Mouse (Mus musculus): ENCODE measurements around the gene Fam198b. TPM values are rescaled to one million over a fixed set of nuclear protein-coding genes. Genes with fewer than 3 reads are reported as not detected.
A peak's percentile ranks its signal among the peaks of the same experiment; 100 is the strongest.

The Fam198b gene
- polyA plus RNA-seq, 1 experiment from 2014 or later, result 4.8 TPM

DNA sequence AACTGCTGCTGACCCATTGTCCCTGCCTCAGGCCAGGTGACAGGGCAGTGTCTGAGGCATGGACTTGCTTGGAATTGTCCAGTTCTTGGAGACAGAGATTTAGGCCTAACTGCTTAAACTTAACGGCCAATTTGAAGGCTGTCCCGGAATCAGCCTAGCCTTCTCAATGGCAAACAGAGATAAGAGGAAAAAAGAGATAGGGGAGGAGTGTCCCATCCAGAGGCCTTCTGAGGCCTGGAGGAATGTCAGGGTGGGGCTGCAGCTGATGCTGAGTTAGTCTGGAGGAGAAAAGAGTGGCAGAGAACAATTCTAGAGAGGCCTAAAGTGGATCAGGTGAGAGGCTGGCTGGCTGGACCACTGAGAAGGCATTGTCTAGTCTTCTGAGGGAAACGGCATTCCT lies 32.2 kb upstream of the Fam198b start:
- Histone ChIP-seq H3K4me2 (replicated peaks) (no peak overlapping the region), H3K9me3 (ENCODE audit: control insufficient read depth, low read length) (no peaks in the 10 kb centered on the region), H3K9ac (no peak overlapping the region), H3K4me3 (replicated peaks; ENCODE audit: low read length) (no peak overlapping the region), H3K27me3 (ENCODE audit: control insufficient read depth, insufficient read depth, low read length) (no peaks in the 10 kb centered on the region), H3K27ac (no peak overlapping the region), H3K36me3 (replicated peaks; ENCODE audit: control insufficient read depth, insufficient read depth) (no peaks in the 10 kb centered on the region), H3K4me1 (replicated peaks; ENCODE audit: control insufficient read depth, insufficient read depth, low read length) (no peaks in the 10 kb centered on the region)
- no peak for DNase-seq (ENCODE audit: low spot score)
- no peak for ATAC-seq (ENCODE audit: low FRiP score)
- 89% methylated on average over 3 of the region's 3 CpGs for WGBS

DNA sequence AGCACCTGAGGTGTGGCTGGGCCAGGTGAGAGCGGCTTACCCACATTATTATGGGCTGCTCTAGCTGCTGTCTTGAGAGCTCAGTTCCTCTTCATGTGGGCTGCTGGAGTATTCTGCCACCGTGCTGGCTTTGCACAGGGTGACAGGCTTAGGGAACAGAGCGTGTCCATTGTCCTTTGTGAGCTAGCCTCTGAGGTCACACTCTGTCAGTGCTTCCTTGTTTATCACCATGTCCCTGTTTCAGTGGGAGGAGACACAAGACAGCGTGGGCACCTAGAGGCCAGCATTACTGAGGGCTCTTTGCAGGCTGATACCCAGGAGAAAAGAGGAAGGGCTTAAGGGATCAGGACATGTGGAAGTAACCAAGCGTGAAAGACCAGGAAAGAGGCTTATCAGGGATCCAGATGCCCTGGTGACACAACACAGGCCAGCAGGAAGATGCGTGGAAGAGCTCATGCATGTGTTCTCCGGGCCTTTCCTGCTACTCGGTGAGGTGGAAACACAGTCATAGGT lies 31.6 kb upstream of the Fam198b start, which contains the start of gene Tmem144:
Gene Tmem144 (minus strand): TSS at position 120 of the 513 bp plus-strand sequence.
- no peaks in the 10 kb centered on the region for H3K36me3 ChIP-seq (replicated peaks; ENCODE audit: control insufficient read depth, insufficient read depth)
- WGBS, result 51% methylated on average over 8 of the region's 8 CpGs
- H3K4me1 ChIP-seq (replicated peaks; ENCODE audit: control insufficient read depth, insufficient read depth, low read length), result no peaks in the 10 kb centered on the region
- peak; percentile 34; the same call in 1 of the 2 replicates for ATAC-seq (ENCODE audit: low FRiP score)
- H3K4me3 ChIP-seq (replicated peaks; ENCODE audit: low read length), result no peak within 1 kb of the TSS
- H3K27ac ChIP-seq, result no peak within 1 kb of the TSS
- no peaks in the 10 kb centered on the region for H3K27me3 ChIP-seq (ENCODE audit: control insufficient read depth, insufficient read depth, low read length)
- H3K4me2 ChIP-seq (replicated peaks), result no peak within 1 kb of the TSS
- H3K9me3 ChIP-seq (ENCODE audit: control insufficient read depth, low read length), result no peaks in the 10 kb centered on the region
- DNase-seq (ENCODE audit: low spot score), result no peak
- H3K9ac ChIP-seq, result no peak within 1 kb of the TSS

DNA sequence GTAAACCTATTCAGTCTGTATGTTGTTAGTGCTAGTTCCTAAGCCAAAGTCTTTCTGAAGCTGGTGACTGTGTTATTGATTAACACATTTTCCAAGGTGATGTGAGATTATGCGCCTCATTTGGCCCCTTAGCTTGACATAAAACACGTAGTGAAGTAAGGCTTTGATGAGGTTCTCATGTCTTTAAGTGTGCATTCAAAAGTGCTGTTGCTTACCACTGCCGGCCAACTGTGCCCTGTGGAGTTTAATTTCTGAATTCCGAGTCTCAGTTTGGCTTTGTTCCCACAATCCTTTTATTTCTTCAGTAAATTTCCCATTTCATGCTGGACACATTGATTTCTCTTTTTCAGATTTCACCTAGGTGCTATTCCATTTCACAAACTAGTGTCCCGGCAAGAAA lies 26.6 kb upstream of the Fam198b start:
- Histone ChIP-seq H3K36me3 (replicated peaks; ENCODE audit: control insufficient read depth, insufficient read depth) (no peaks in the 10 kb centered on the region), H3K9me3 (ENCODE audit: control insufficient read depth, low read length) (no peaks in the 10 kb centered on the region), H3K27ac (no peak overlapping the region), H3K9ac (no peak overlapping the region), H3K4me3 (replicated peaks; ENCODE audit: low read length) (no peak overlapping the region), H3K27me3 (ENCODE audit: control insufficient read depth, insufficient read depth, low read length) (no peaks in the 10 kb centered on the region), H3K4me2 (replicated peaks) (no peak overlapping the region), H3K4me1 (replicated peaks; ENCODE audit: control insufficient read depth, insufficient read depth, low read length) (no peaks in the 10 kb centered on the region)
- 65% methylated on average over 5 of the region's 5 CpGs for WGBS
- ATAC-seq (ENCODE audit: low FRiP score) (no peak), DNase-seq (ENCODE audit: low spot score) (no peak)

DNA sequence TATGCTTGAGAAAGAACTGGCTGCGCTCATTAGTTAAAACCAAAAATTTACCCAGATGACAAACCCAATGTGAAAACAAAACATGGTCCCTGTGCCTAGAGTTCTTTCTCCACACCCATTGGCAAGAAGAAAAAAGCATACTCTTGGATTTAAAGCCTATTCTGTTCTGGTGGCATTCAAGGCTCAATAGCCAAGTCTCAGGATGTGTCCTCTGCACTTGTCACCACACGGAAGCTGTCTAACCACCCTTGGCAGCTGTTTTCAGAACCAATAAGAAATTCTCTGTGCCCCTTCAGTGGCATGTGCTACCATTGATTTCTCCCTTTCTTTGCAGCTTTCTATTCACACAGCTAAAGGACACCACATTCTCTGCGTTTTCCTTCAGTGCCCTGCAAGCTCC lies 26.1 kb upstream of the Fam198b start:
- Histone ChIP-seq H3K9ac (no peak overlapping the region), H3K9me3 (ENCODE audit: control insufficient read depth, low read length) (no peaks in the 10 kb centered on the region), H3K4me1 (replicated peaks; ENCODE audit: control insufficient read depth, insufficient read depth, low read length) (no peaks in the 10 kb centered on the region), H3K4me3 (replicated peaks; ENCODE audit: low read length) (no peak overlapping the region), H3K27ac (no peak overlapping the region), H3K27me3 (ENCODE audit: control insufficient read depth, insufficient read depth, low read length) (no peaks in the 10 kb centered on the region), H3K4me2 (replicated peaks) (no peak overlapping the region), H3K36me3 (replicated peaks; ENCODE audit: control insufficient read depth, insufficient read depth) (no peaks in the 10 kb centered on the region)
- 70% methylated on average over 3 of the region's 3 CpGs for WGBS
- DNase-seq (ENCODE audit: low spot score) (no peak), ATAC-seq (ENCODE audit: low FRiP score) (no peak)

DNA sequence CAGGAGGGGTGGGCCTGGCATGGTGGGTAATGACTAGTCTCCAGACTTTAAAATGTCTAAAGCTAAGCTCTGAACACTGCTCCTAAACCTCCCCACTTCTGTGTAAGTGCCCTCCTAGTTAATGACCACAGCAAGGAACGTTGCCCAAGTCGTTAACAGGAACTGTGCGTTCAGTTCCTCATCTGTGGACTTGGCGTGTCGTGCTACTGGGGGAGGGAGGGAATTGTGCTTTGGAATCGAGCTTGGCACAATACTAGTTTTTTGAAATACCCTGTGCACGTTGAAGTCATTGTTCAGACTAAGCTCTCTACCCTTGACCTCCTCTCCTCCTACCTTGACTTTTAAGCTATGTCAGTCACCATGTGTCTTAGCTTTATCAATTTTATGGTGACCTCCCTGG lies 19.5 kb upstream of the Fam198b start:
- DNase-seq (ENCODE audit: low spot score), result no peak
- H3K27ac ChIP-seq, result no peak overlapping the region
- no peak overlapping the region for H3K4me3 ChIP-seq (replicated peaks; ENCODE audit: low read length)
- H3K9ac ChIP-seq, result no peak overlapping the region
- H3K36me3 ChIP-seq (replicated peaks; ENCODE audit: control insufficient read depth, insufficient read depth), result no peaks in the 10 kb centered on the region
- no peak overlapping the region for H3K4me2 ChIP-seq (replicated peaks)
- no peak for ATAC-seq (ENCODE audit: low FRiP score)
- H3K27me3 ChIP-seq (ENCODE audit: control insufficient read depth, insufficient read depth, low read length), result no peaks in the 10 kb centered on the region
- H3K9me3 ChIP-seq (ENCODE audit: control insufficient read depth, low read length), result no peaks in the 10 kb centered on the region
- H3K4me1 ChIP-seq (replicated peaks; ENCODE audit: control insufficient read depth, insufficient read depth, low read length), result peaks cover 20% of the 10 kb centered on the region
- WGBS, result 67% methylated on average over 7 of the region's 7 CpGs

DNA sequence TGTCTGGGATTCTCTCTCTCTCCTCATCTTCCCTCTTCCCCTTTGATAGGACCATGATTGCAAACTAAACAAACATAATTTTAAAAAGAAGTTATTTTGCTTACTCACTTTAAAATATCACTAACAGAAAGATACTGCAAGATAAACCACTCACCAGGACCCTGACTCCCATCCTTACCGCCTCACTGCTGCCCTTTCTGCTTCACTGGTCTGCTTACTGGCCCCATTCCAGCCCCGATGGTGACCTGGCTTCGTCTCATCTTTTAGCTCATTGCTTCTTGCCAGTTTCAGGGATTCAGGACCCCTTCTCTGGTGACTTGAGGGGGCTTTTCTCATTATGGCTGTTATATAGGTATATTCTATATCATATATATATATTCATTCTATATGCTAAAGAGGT lies 18.2 kb upstream of the Fam198b start:
- Histone ChIP-seq H3K27ac (peak overlapping the region; percentile 81; the same call in 1 of the 2 replicates), H3K36me3 (replicated peaks; ENCODE audit: control insufficient read depth, insufficient read depth) (no peaks in the 10 kb centered on the region), H3K9ac (no peak overlapping the region), H3K9me3 (ENCODE audit: control insufficient read depth, low read length) (no peaks in the 10 kb centered on the region), H3K4me2 (replicated peaks) (no peak overlapping the region), H3K27me3 (ENCODE audit: control insufficient read depth, insufficient read depth, low read length) (no peaks in the 10 kb centered on the region), H3K4me3 (replicated peaks; ENCODE audit: low read length) (no peak overlapping the region), H3K4me1 (replicated peaks; ENCODE audit: control insufficient read depth, insufficient read depth, low read length) (peaks cover 20% of the 10 kb centered on the region)
- ATAC-seq (ENCODE audit: low FRiP score) (no peak), DNase-seq (ENCODE audit: low spot score) (no peak)
- WGBS, result 67% methylated on average over 3 of the region's 3 CpGs

DNA sequence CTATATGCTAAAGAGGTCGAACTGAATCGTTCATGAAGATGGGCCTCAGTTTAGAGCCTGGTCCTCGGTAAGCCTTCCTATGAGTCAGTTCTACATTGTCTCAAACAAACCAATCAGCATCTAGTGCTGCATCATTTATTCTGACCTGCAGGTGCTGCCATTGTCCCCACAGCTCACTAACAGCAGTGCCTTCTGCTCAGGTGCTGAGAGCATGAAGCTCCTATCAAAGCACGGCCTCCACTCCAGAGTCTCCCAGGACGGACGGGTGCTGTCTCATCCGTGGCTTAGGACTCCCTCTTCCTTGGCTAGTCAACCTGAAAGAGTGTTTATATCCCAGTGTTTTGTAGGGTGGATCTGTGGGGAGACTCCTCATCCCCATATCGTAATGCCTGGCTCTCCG lies 17.8 kb upstream of the Fam198b start:
- H3K4me1 ChIP-seq (replicated peaks; ENCODE audit: control insufficient read depth, insufficient read depth, low read length), result peaks cover 20% of the 10 kb centered on the region
- no peaks in the 10 kb centered on the region for H3K36me3 ChIP-seq (replicated peaks; ENCODE audit: control insufficient read depth, insufficient read depth)
- no peaks in the 10 kb centered on the region for H3K27me3 ChIP-seq (ENCODE audit: control insufficient read depth, insufficient read depth, low read length)
- H3K9ac ChIP-seq, result no peak overlapping the region
- DNase-seq (ENCODE audit: low spot score), result no peak
- no peak overlapping the region for H3K4me3 ChIP-seq (replicated peaks; ENCODE audit: low read length)
- WGBS, result 66% methylated on average over 9 of the region's 9 CpGs
- ATAC-seq (ENCODE audit: low FRiP score), result peak; percentile 49; the same call in 1 of the 2 replicates
- no peaks in the 10 kb centered on the region for H3K9me3 ChIP-seq (ENCODE audit: control insufficient read depth, low read length)
- H3K27ac ChIP-seq, result peak overlapping the region; percentile 81
- no peak overlapping the region for H3K4me2 ChIP-seq (replicated peaks)

DNA sequence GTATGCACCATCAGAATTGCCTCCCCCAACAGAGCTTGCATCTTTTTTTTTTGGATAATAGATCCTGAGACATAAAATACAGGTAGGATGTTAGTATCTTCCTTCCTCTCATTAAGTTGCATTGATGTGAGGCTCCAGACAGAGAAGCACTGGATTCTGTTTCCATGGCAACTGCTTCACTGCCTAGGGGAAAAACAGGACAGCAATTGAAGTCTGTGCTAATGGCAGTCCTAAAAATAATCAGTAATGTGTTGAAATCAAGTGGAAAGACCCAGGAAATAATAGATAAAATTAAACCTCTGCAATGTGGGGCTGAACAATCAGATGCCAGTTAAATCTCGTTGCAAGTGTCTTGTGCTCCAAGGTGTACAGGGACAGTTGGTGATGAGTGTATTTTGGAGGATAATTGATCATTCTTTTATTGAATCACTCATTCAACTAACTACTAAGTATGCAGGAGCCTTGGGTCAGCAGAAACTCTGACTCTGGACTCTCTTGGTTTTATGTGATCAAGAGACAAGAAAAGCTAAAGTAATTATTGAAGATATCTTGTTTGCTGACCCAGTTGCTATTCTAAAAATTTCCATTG lies 17.1 kb upstream of the Fam198b start:
- ATAC-seq (ENCODE audit: low FRiP score) (peak; percentile 85), DNase-seq (ENCODE audit: low spot score) (peak; percentile 75)
- H3K27ac ChIP-seq, result peak overlapping the region; percentile 81
- no peak overlapping the region for H3K4me3 ChIP-seq (replicated peaks; ENCODE audit: low read length)
- no peak overlapping the region for H3K9ac ChIP-seq
- 18% methylated on average over 1 of the region's 1 CpGs for WGBS
- H3K9me3 ChIP-seq (ENCODE audit: control insufficient read depth, low read length), result no peaks in the 10 kb centered on the region
- H3K27me3 ChIP-seq (ENCODE audit: control insufficient read depth, insufficient read depth, low read length), result no peaks in the 10 kb centered on the region
- H3K36me3 ChIP-seq (replicated peaks; ENCODE audit: control insufficient read depth, insufficient read depth), result no peaks in the 10 kb centered on the region
- H3K4me1 ChIP-seq (replicated peaks; ENCODE audit: control insufficient read depth, insufficient read depth, low read length), result peaks cover 20% of the 10 kb centered on the region
- no peak overlapping the region for H3K4me2 ChIP-seq (replicated peaks)

DNA sequence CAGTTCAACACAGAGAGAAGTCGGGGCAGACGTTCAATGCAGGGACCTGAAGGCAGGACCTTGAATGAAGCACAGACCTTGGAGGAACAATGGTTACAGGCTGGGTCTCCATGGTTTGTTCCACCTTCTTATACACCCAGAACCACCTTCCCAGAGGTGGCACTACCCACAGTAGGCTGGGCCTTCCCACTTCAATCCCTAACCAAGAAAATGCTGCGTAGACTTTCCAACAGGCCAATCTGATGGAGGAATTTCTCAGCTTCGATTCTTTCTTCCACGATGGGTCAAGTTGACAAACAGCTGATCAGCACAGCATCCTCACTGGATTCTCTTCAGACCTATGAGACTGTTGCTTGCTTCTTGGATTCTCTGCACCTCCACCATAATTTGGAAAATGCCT lies 8.9 kb upstream of the Fam198b start:
- Histone ChIP-seq H3K27me3 (ENCODE audit: control insufficient read depth, insufficient read depth, low read length) (no peaks in the 10 kb centered on the region), H3K4me3 (replicated peaks; ENCODE audit: low read length) (no peak overlapping the region), H3K27ac (no peak overlapping the region), H3K9ac (no peak overlapping the region), H3K4me1 (replicated peaks; ENCODE audit: control insufficient read depth, insufficient read depth, low read length) (peaks cover 3% of the 10 kb centered on the region; the same call in 1 of the 2 replicates), H3K4me2 (replicated peaks) (no peak overlapping the region), H3K36me3 (replicated peaks; ENCODE audit: control insufficient read depth, insufficient read depth) (no peaks in the 10 kb centered on the region), H3K9me3 (ENCODE audit: control insufficient read depth, low read length) (no peaks in the 10 kb centered on the region)
- ATAC-seq (ENCODE audit: low FRiP score), result no peak
- WGBS, result 92% methylated on average over 5 of the region's 5 CpGs
- no peak for DNase-seq (ENCODE audit: low spot score)

DNA sequence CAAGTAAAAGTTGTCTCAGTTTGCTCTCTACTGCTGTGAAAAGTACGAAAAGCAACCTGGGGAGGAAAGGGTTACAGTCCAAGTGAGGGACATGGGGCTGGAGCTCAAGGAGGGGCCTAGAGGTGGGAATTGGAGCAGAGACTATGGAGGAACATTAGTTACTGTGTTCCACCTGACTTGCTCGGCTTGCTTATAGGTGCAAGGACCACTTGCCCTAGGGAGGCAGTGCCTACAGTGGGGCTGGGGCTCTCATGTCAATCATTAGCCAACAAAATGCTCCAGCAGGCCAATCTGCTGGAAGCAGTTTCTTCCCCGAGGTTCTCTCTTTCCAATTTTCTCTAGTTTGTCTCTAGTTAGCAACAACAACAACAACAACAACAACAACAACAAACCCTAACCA lies 6.0 kb upstream of the Fam198b start:
- H3K9me3 ChIP-seq (ENCODE audit: control insufficient read depth, low read length), result no peaks in the 10 kb centered on the region
- no peaks in the 10 kb centered on the region for H3K36me3 ChIP-seq (replicated peaks; ENCODE audit: control insufficient read depth, insufficient read depth)
- DNase-seq (ENCODE audit: low spot score) (no peak), ATAC-seq (ENCODE audit: low FRiP score) (no peak)
- no peak overlapping the region for H3K4me2 ChIP-seq (replicated peaks)
- no peak overlapping the region for H3K9ac ChIP-seq
- H3K4me1 ChIP-seq (replicated peaks; ENCODE audit: control insufficient read depth, insufficient read depth, low read length), result peaks cover 3% of the 10 kb centered on the region; the same call in 1 of the 2 replicates
- no peak overlapping the region for H3K27ac ChIP-seq
- H3K27me3 ChIP-seq (ENCODE audit: control insufficient read depth, insufficient read depth, low read length), result no peaks in the 10 kb centered on the region
- no peak overlapping the region for H3K4me3 ChIP-seq (replicated peaks; ENCODE audit: low read length)
- WGBS, result 67% methylated on average over 3 of the region's 3 CpGs

Data from hindbrain, embryonic 14.5 days (tissue).